Mouse (Mus musculus): ENCODE measurements around the gene Ripor2. TPM values are rescaled to one million over a fixed set of nuclear protein-coding genes. Genes with fewer than 3 reads are reported as not detected.
A peak's percentile ranks its signal among the peaks of the same experiment; 100 is the strongest.

The Ripor2 gene
- polyA plus RNA-seq, 1 experiment from 2014 or later: 24.5 TPM

DNA sequence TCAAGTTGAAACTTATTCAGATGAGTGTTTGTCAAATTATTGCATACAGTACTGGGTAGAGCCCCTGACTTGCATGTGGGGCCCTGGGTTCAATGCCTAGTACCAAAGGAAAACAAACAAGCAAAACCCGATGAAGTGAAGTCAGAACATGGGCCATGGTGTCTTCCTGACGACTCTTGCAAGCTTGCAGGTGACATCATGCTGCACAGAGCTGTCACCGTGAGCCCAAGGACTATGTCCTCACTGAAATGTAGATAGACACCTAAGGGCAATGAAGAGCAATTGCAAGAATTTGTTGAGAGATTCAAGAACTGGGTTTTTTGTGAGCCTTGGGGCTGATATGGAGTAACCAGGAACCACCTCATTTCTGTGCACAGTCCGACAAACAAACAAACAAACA, 84.8 kb downstream of the Ripor2 start:
- 89% methylated on average over 4 of the region's 4 CpGs for WGBS
- ATAC-seq (replicated peaks): no peak
- Histone ChIP-seq H3K27ac (replicated peaks) (no peak overlapping the region), H3K27me3 (no peaks in the 10 kb centered on the region), H3K36me3 (no peaks in the 10 kb centered on the region), H3K9ac (replicated peaks) (no peak overlapping the region), H3K4me1 (no peaks in the 10 kb centered on the region), H3K9me3 (no peaks in the 10 kb centered on the region), H3K4me3 (no peak overlapping the region), H3K4me2 (replicated peaks) (no peak overlapping the region)

DNA sequence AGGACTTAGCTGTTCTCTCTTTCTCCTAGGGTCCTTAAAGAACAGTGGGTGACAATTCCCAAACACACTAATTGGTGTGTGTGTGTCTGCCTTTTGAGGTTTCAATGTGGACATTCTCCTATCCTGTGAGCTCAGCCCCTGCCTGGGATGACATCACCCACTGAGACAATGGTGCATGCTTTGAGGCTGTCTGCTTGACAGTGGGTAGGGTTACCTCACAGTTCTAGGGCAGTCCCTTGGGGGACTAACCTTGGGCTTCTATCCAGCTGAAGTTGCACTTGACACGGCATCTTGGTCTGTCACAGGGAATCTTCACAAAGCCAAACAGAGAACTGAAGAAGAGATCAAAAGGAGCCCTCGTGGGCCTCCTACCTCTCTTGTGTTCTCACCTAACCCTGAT, 86.6 kb downstream of the Ripor2 start:
- ATAC-seq (replicated peaks): no peak; the same call in 1 of the 2 replicates
- no peaks in the 10 kb centered on the region for H3K9me3 ChIP-seq
- no peak overlapping the region for H3K4me2 ChIP-seq (replicated peaks)
- no peaks in the 10 kb centered on the region for H3K27me3 ChIP-seq
- no peaks in the 10 kb centered on the region for H3K4me1 ChIP-seq
- no peak overlapping the region for H3K27ac ChIP-seq (replicated peaks)
- H3K36me3 ChIP-seq: 0 out of 2 replicates have a peak, but pooled peaks cover 2% of the 10 kb centered on the region
- no peak overlapping the region for H3K9ac ChIP-seq (replicated peaks)
- H3K4me3 ChIP-seq: no peak overlapping the region
- WGBS: 11% methylated on average over 2 of the region's 2 CpGs

DNA sequence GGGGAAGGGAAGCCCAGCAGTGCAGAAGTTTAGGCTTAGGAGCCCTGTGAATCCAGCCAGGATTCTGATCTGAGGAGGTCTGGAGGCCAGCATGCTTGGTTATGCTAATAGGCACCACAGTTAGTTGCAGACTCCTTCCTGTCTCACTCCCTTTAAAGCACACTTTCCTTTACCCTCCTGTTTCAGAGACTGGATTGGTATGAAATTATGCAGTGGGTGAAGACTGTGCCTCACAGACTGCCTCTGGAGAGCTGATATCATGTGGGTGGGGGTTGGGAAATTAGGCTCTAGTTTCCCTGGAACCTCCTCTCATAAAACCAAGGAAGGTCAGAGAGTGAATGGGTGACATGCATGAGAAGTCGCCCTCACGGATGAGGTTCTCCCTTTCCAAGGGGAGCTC, 88.7 kb downstream of the Ripor2 start:
- no peak for ATAC-seq (replicated peaks)
- H3K4me3 ChIP-seq: no peak overlapping the region
- H3K4me1 ChIP-seq: no peaks in the 10 kb centered on the region
- no peak overlapping the region for H3K9ac ChIP-seq (replicated peaks)
- H3K27ac ChIP-seq (replicated peaks): no peak overlapping the region
- H3K9me3 ChIP-seq: no peaks in the 10 kb centered on the region
- 0 out of 2 replicates have a peak, but pooled peaks cover 4% of the 10 kb centered on the region for H3K36me3 ChIP-seq
- WGBS: 89% methylated on average over 2 of the region's 2 CpGs
- no peak overlapping the region for H3K4me2 ChIP-seq (replicated peaks)
- H3K27me3 ChIP-seq: no peaks in the 10 kb centered on the region

DNA sequence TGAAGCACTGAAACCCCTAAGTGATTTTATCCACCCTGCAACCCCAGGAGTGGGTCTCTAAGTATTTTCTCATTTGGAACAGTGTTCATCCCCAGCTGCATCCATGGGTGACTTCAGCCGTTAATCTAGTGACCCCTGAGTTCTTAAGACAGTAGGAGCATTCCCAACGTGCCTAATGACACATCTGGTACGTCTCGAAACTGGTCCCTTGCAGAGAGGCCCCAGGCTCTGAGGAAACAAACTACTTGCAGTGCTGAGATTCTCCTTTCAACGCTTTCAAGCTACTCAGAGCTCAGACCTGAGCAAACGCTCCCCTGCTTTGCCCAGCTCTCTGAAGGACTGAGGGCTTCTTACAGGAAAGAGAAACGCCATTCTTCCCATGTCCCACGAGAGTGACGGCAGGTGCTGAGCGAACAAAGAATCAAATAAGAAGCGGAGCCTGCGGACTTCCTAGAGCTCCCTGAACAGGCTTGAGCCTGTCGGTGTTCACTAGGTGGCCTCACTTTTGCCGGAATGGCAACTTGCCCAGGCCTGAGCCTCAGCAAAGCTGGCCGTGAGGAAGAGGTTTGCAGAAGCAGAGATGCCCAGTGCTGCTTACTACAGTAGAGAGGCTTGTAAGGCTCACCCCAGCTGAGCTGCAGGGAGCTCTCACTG, 97.2 kb downstream of the Ripor2 start:
- Histone ChIP-seq H3K4me3 (no peak overlapping the region), H3K9me3 (no peaks in the 10 kb centered on the region), H3K36me3 (peaks cover 10% of the 10 kb centered on the region; the same call in 1 of the 2 replicates), H3K4me1 (peaks cover 7% of the 10 kb centered on the region; the same call in 1 of the 2 replicates), H3K27ac (replicated peaks) (no peak overlapping the region), H3K4me2 (replicated peaks) (no peak overlapping the region), H3K27me3 (no peaks in the 10 kb centered on the region), H3K9ac (replicated peaks) (no peak overlapping the region)
- WGBS: 33% methylated on average over 15 of the region's 15 CpGs
- ATAC-seq (replicated peaks): no peak; the same call in 1 of the 2 replicates

DNA sequence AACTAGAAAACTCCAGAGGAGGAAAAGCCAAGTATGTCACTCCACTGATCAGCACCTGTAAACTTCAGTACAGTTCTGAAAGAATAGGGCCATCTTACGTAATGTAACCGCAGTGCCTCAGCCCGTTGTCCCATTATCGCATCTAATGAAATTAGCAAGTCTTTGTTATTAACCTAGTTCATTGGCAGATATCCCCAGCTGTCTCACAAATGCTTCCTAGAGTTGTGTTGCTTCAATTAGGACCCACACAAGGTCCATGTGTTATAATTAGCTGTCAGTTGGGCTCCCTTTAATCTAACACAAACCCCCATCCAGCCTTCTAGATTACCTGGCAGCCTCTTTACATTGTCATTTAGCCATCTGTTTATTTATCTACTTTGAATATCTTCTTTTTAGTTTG, 99.0 kb downstream of the Ripor2 start:
- Histone ChIP-seq H3K27me3 (no peaks in the 10 kb centered on the region), H3K9me3 (no peaks in the 10 kb centered on the region), H3K4me3 (no peak overlapping the region), H3K4me1 (peaks cover 7% of the 10 kb centered on the region; the same call in 1 of the 2 replicates), H3K4me2 (replicated peaks) (no peak overlapping the region), H3K36me3 (peaks cover 6% of the 10 kb centered on the region; the same call in 1 of the 2 replicates), H3K27ac (replicated peaks) (no peak overlapping the region), H3K9ac (replicated peaks) (no peak overlapping the region)
- 65% methylated on average over 4 of the region's 4 CpGs for WGBS
- no peak for ATAC-seq (replicated peaks)

DNA sequence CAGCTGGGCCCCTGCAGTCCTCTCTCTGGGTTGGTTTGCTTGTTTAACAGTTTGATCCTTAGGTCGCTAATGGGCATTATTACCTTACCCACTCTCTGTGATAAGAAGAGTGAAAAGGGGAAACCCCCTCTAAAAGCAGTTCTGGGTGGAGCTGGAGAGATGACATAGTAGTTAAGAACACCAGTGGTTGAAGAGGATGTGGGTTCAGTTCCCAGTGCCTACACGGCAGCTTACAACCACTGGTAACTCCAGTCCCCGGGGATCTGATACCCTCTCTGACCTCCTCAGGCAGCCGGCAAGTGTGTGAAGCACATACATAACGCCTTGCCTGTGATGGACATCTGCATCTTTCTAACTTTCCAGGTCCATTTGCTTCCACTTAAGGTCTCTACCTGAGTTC, 100.4 kb downstream of the Ripor2 start:
- H3K27me3 ChIP-seq: no peaks in the 10 kb centered on the region
- no peak overlapping the region for H3K27ac ChIP-seq (replicated peaks)
- peaks cover 18% of the 10 kb centered on the region for H3K4me1 ChIP-seq
- H3K36me3 ChIP-seq: peaks cover 6% of the 10 kb centered on the region; the same call in 1 of the 2 replicates
- WGBS: 87% methylated on average over 5 of the region's 5 CpGs
- ATAC-seq (replicated peaks): no peak
- H3K4me2 ChIP-seq (replicated peaks): no peak overlapping the region
- H3K9ac ChIP-seq (replicated peaks): no peak overlapping the region
- no peak overlapping the region for H3K4me3 ChIP-seq
- H3K9me3 ChIP-seq: no peaks in the 10 kb centered on the region

DNA sequence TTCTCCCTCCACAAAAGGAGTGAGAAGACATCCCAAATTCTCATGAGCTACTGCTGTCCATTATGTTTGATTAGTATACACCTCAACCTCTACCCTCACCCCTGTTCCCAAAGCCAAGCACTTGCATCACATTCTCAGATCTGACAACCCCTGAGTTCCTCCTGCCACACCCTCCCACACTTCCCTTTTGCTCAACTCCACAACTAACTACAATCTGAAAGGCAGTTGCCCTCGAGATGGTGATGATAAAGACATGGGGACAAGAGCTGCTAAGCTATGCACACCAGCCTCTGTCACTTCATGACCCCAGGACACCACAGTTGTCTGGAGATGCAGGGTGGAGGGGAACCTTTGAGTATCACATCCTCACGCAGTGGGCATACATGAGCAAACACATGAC, 102.5 kb downstream of the Ripor2 start:
- Histone ChIP-seq H3K4me3 (no peak overlapping the region), H3K9me3 (no peaks in the 10 kb centered on the region), H3K36me3 (no peaks in the 10 kb centered on the region), H3K9ac (replicated peaks) (no peak overlapping the region), H3K4me1 (peaks cover 14% of the 10 kb centered on the region), H3K27me3 (no peaks in the 10 kb centered on the region), H3K27ac (replicated peaks) (no peak overlapping the region), H3K4me2 (replicated peaks) (no peak overlapping the region)
- no peak for ATAC-seq (replicated peaks)
- 85% methylated on average over 2 of the region's 2 CpGs for WGBS

DNA sequence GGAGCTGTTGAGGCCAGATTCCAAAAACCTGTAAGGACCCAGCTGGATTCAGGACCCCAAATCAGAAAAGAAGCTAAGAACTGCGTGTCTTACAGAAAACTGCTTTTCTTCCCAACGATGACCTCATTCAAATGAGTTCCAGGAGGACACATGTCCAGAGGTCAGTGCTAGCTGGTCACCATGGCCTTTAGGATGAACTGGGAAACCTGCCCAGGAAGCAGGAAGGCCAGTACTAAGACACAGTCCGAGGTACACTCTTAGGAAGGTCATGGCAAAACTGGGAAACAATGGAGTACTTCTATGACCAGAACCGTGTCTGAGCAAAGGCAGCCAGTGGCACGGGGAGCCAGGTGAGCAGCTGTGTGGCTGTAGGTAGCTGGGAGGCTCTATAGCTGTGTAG, 103.9 kb downstream of the Ripor2 start:
- Histone ChIP-seq H3K27me3 (no peaks in the 10 kb centered on the region), H3K9ac (replicated peaks) (no peak overlapping the region), H3K36me3 (no peaks in the 10 kb centered on the region), H3K27ac (replicated peaks) (peak overlapping the region; percentile 79), H3K4me3 (no peak overlapping the region), H3K9me3 (no peaks in the 10 kb centered on the region), H3K4me2 (replicated peaks) (no peak overlapping the region), H3K4me1 (peaks cover 11% of the 10 kb centered on the region)
- ATAC-seq (replicated peaks): no peak
- 71% methylated on average over 5 of the region's 5 CpGs for WGBS

DNA sequence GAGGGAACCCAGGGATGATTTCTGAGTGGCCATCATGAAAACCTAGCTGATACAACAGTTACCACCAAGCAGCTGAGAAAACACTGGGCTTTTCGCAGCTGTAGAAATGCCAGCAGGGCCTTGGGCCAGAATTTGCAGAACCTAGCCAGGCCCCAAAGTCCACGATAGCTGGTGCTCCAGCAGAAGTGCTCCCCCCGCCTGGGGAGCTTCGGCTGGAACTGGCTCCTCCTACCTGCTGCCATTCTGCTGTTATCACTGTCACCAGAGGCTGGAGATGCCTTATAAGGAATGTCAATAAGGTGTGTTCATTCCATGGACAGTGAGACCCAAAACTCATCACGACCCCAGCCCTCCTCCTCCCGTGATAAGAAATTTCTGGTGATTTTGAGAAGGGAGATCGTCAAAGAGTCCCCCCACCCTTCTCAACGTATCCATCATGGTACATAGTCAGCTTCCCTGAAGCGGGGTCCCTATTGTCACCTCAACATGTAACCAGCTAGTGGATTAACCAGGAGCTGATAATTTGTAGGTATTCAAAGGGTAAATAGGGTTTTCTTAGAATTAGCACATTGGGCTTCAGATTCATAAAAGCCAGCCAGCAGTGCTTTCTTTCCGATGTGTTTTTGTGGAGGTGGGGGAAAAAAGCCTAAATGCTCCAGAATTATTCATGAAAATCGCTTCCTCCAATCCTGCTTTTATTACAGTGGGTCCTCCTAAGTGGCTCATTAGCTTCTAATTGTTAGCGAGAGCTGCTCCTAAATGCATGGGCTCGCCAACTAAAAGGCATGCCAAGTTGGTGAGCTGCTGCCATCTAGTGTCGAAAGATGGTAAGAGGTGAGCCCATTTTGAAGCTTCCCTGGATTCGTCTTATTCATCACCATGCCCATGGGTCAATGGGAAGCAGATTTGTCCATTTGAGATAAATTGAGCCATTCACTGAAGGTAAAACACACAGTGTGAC, 105.0 kb downstream of the Ripor2 start:
- 10% methylated on average over 15 of the region's 15 CpGs for WGBS
- Histone ChIP-seq H3K4me3 (peak overlapping the region; percentile 29), H3K27ac (replicated peaks) (peak overlapping the region; percentile 79), H3K27me3 (no peaks in the 10 kb centered on the region), H3K9ac (replicated peaks) (peak overlapping the region; percentile 32), H3K4me1 (peaks cover 11% of the 10 kb centered on the region), H3K36me3 (no peaks in the 10 kb centered on the region), H3K4me2 (replicated peaks) (peak overlapping the region; percentile 42), H3K9me3 (no peaks in the 10 kb centered on the region)
- peak; percentile 95 for ATAC-seq (replicated peaks)

DNA sequence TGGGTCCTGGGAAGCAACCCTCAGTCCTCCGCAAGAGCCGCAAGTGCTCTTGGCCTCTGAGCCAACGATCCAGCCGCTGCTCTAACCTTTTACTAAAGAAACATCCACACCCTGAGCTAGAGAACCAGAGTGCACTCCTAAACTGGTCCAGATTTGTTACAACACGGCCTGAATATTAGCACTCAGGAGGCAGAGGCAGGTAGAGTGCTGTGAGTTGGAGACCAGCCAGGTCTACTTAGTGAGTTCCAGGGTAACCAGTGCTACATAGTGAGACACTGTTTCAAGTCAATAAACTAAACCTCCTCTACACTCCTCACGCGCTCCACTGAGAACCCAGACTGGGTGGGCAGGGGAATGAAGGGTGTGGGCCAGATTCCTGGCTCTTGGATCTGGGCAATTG, 111.3 kb downstream of the Ripor2 start:
- WGBS: 86% methylated on average over 7 of the region's 7 CpGs
- H3K4me1 ChIP-seq: no peaks in the 10 kb centered on the region
- H3K27me3 ChIP-seq: no peaks in the 10 kb centered on the region
- no peak overlapping the region for H3K4me3 ChIP-seq
- no peak overlapping the region for H3K27ac ChIP-seq (replicated peaks)
- H3K4me2 ChIP-seq (replicated peaks): no peak overlapping the region
- H3K36me3 ChIP-seq: peaks cover 3% of the 10 kb centered on the region; the same call in 1 of the 2 replicates
- ATAC-seq (replicated peaks): no peak
- H3K9ac ChIP-seq (replicated peaks): no peak overlapping the region
- no peaks in the 10 kb centered on the region for H3K9me3 ChIP-seq

DNA sequence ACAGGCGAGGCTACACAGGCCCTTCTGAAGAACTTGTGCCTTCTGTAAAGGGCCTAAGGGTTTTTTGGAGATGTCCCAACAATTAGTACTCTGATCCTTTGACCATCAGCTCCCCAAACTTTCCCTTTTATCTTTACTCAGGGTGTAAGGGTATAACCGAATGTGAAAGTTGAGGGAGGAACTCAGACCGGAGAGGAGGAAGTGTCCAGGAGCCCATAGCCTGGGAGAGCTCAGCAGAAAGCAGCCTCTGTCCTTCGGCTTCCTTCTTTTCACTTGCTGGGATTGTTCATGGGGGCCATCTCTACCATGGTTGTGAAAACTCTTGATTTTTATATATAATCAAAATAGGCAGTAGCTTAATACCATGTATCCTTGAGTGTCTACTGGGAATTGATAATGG, 116.8 kb downstream of the Ripor2 start:
- WGBS: 89% methylated on average over 4 of the region's 4 CpGs
- no peaks in the 10 kb centered on the region for H3K4me1 ChIP-seq
- no peak overlapping the region for H3K4me3 ChIP-seq
- ATAC-seq (replicated peaks): no peak
- H3K36me3 ChIP-seq: peaks cover 3% of the 10 kb centered on the region; the same call in 1 of the 2 replicates
- H3K27ac ChIP-seq (replicated peaks): no peak overlapping the region
- H3K9ac ChIP-seq (replicated peaks): no peak overlapping the region
- no peaks in the 10 kb centered on the region for H3K27me3 ChIP-seq
- H3K4me2 ChIP-seq (replicated peaks): no peak overlapping the region
- no peaks in the 10 kb centered on the region for H3K9me3 ChIP-seq

DNA sequence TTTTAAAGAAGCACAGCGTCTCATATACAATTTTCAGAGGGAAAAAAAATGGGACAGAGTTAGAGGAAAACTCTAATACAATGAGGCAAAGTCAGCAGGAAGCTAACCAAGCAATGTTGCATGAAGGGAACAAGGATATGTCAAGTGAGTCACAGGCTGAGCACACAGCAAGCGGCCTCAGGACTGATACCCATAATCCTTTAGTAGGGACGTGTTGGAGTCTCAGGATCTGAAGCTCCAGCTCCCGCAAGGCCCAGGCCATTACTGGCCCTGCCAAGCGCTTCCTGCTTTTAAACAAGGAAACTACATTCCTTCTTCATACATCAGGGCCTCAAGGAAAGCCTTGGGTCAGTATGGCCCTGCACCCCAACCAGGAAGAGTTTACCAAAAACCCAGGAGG, 120.1 kb downstream of the Ripor2 start:
- no peak for ATAC-seq (replicated peaks)
- Histone ChIP-seq H3K27ac (replicated peaks) (no peak overlapping the region), H3K9me3 (no peaks in the 10 kb centered on the region), H3K4me2 (replicated peaks) (no peak overlapping the region), H3K36me3 (no peaks in the 10 kb centered on the region), H3K27me3 (no peaks in the 10 kb centered on the region), H3K4me3 (no peak overlapping the region), H3K9ac (replicated peaks) (no peak overlapping the region), H3K4me1 (no peaks in the 10 kb centered on the region)
- 82% methylated on average over 5 of the region's 5 CpGs for WGBS
